Mouse (Mus musculus): ENCODE data around the gene Fmnl1. TPM values are rescaled to one million over a fixed set of nuclear protein-coding genes. Genes with fewer than 3 reads are reported as not detected.

The Fmnl1 gene
- polyA plus RNA-seq, 1 experiment, result not detected

- no peak for TF ChIP-seq GATA1 (IDR thresholded peaks at IDR 0.05; ENCODE audit: low read length)
Observed at GRCm38 (mm10) chr11:103246731-103247290, 75.9 kb downstream of the Fmnl1 start.

GRCm38 (mm10) chr11:103247504-103248177 is 76.7 kb downstream of the Fmnl1 start:
- no peak for TF ChIP-seq GATA1 (IDR thresholded peaks at IDR 0.05; ENCODE audit: low read length)

Other genes with a start within 250 kb of the Fmnl1 start
- gene Kif18b, start 246.0 kb upstream of the Fmnl1 start, polyA plus RNA-seq (2012), result 32.8 and 39.4 TPM in 2 replicates
- not detected in 2 replicates for gene C1ql1, start 224.4 kb upstream of the Fmnl1 start, polyA plus RNA-seq (2012)
- 5.0 and 13.0 TPM in 2 replicates for gene Nmt1, start 142.9 kb upstream of the Fmnl1 start, polyA plus RNA-seq (2012)
- gene Dcakd, start 142.8 kb upstream of the Fmnl1 start, polyA plus RNA-seq (2012), result 136 and 225 TPM in 2 replicates
- gene Plcd3, start 69.4 kb upstream of the Fmnl1 start, polyA plus RNA-seq (2012), result 0.03 TPM in 1 of 2 replicates, not detected in the other
- 27.3 and 31.9 TPM in 2 replicates for gene Acbd4, start 69.4 kb upstream of the Fmnl1 start, polyA plus RNA-seq (2012)
- gene Hexim1, start 54.9 kb upstream of the Fmnl1 start, polyA plus RNA-seq (2012), result 40.7 and 42.1 TPM in 2 replicates
- gene Hexim2, start 38.7 kb upstream of the Fmnl1 start, polyA plus RNA-seq (2012), result 9.8 and 12.5 TPM in 2 replicates
- gene 1700023F06Rik, start 37.5 kb downstream of the Fmnl1 start, polyA plus RNA-seq (2012), result not detected in 2 replicates
- gene Spata32, start 47.3 kb downstream of the Fmnl1 start, polyA plus RNA-seq (2012), result not detected in 2 replicates
- 5.0 and 5.6 TPM in 2 replicates for gene Map3k14, start 96.4 kb downstream of the Fmnl1 start, polyA plus RNA-seq (2012)
- 0.57 and 0.62 TPM in 2 replicates for gene Arhgap27, start 192.6 kb downstream of the Fmnl1 start, polyA plus RNA-seq (2012)
- gene Plekhm1, start 241.6 kb downstream of the Fmnl1 start, polyA plus RNA-seq (2012), result 12.0 and 15.2 TPM in 2 replicates

Measured in G1E-ER4 (cell line).